Mouse (Mus musculus) forebrain, postnatal 0 days (tissue): Measurements from ENCODE around the gene Ovca2. TPM values are rescaled to one million over a fixed set of nuclear protein-coding genes. Genes with fewer than 3 reads are reported as not detected.

ENCODE experiments used
- ATAC-seq: fragments of 200-750 bp; cut with Nextera tagmentation; 2 replicates; pipeline ENCODE4 v1.8.0; 2017; ENCODE audit warnings: mild to moderate bottlenecking, moderate library complexity
- DNase-seq: peaks from one replicate; pipeline ENCODE4 v3.0.0-alpha.2; 2015
- H3K27ac ChIP-seq: fragments of 300-500 bp; sonication (generic); 2 replicates; pipeline ENCODE4 v1.5.1; 2014; ENCODE audit warnings: low read depth, mild to moderate bottlenecking, antibody characterized with exemption, low read length, moderate library complexity, mixed read lengths
- H3K27me3 ChIP-seq: fragments of 300-500 bp; sonication (generic); 2 replicates; pipeline ENCODE4 v1.6.1; 2014; ENCODE audit warnings: mild to moderate bottlenecking, low read length, mixed read lengths; ENCODE audit not compliant: insufficient read depth
- H3K36me3 ChIP-seq: fragments of 300-500 bp; sonication (generic); 2 replicates; pipeline ENCODE4 v1.6.1; 2014; ENCODE audit warnings: mild to moderate bottlenecking, moderate library complexity; ENCODE audit not compliant: insufficient read depth
- H3K4me1 ChIP-seq: fragments of 300-500 bp; sonication (generic); 2 replicates; pipeline ENCODE4 v1.6.1; 2014; ENCODE audit warnings: antibody characterized with exemption; ENCODE audit not compliant: insufficient read depth
- H3K4me2 ChIP-seq: fragments of 300-500 bp; sonication (generic); 2 replicates; pipeline ENCODE4 v1.6.1; 2014; ENCODE audit warnings: low read depth, mild to moderate bottlenecking, moderate library complexity
- H3K4me3 ChIP-seq: fragments of 300-500 bp; sonication (generic); 2 replicates; pipeline ENCODE4 v1.5.1; 2014; ENCODE audit warnings: low read depth, low read length, mixed read lengths
- H3K9ac ChIP-seq: fragments of 300-500 bp; sonication (generic); 2 replicates; pipeline ENCODE4 v1.6.1; 2014; ENCODE audit warnings: mild to moderate bottlenecking
- H3K9me3 ChIP-seq: fragments of 300-500 bp; sonication (generic); 2 replicates; pipeline ENCODE4 v1.6.1; 2016; ENCODE audit warnings: low read length
- CTCF ChIP-seq: sonication (generic); IDR thresholded peaks from 2 replicates; pipeline ENCODE4 v1.5.1; 2016; ENCODE audit warnings: antibody characterized with exemption, control low read depth, low read depth
- WGBS: fragments of 180-500 bp; shearing (Covaris S2); extraction: QIAGEN DNeasy Blood & Tissue Kit; methylation state at CpG from one replicate; pipeline ENCODE4 v1.1.7; 2014; 5-methylcytosine and 5-hydroxymethylcytosine counted together
- polyA plus RNA-seq: library from polyadenylated mRNA; unstranded; fragments of >200 nt; fragmentation: Nextera tagmentation; extraction: Ambion mirVana; gene quantifications from 2 replicates; pipeline ENCODE4 v1.2.1, GENCODE M21; 2015
- total RNA-seq: library from RNA; depleted of rRNA; stranded (reverse); fragments of >200 nt; gene quantifications from 2 replicates; pipeline ENCODE4 v1.2.3, GENCODE M21; 2014

The Ovca2 gene
- total and polyA plus RNA-seq, 2 experiments from 2014 or later, result 11.5 to 19.6 TPM

DNA sequence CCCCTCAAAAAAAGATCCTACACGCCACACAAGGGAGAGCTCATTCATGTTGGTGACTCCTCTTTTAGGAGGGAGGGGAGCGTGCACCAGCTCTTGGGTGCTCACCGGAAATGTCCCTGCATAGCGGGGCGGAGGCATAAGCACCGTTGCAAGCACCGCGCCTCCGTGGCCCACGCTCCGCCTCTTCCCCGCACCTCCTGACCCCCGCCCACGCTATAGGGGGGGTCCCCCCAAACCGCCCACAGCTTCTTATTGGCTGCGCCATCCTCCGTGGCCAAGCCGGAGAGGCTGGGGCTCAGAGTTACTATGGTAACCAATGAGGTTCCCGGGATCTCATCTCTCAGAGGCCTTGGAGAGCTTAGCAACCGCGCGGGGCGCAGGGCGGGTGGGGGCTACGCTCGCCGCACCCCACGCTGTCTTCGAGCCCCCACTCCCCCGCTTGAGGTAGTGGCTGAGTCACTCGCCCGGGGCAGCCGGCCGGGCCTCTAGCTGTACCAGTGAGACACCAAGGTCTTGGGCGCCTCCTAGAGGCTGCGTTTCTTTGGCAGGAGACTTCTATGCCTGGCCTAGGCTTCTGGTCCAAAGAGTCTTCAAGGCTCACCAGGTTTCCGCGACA lies 8.4 kb downstream of the Ovca2 start:
- Histone ChIP-seq H3K4me3 (peak overlapping the region; percentile 46), H3K4me2 (peak overlapping the region; percentile 81), H3K9ac (peak overlapping the region; percentile 32), H3K27me3 (peaks cover 30% of the 10 kb centered on the region), H3K27ac (peak overlapping the region; percentile 36), H3K9me3 (no peaks in the 10 kb centered on the region), H3K36me3 (no peaks in the 10 kb centered on the region), H3K4me1 (0 out of 2 replicates have a peak, but pooled peaks cover 4% of the 10 kb centered on the region)
- DNase-seq (peak; percentile 93), ATAC-seq (peak; percentile 72)
- peak; percentile 78 for TF ChIP-seq CTCF
- under 1% methylated on average over 34 of the region's 38 CpGs for whole genome bisulfite sequencing

- Histone ChIP-seq H3K9me3 (no peaks in the 10 kb centered on the region), H3K4me1 (0 out of 2 replicates have a peak, but pooled peaks cover 4% of the 10 kb centered on the region), H3K4me3 (peak within 1 kb of the TSS; percentile 46), H3K36me3 (no peaks in the 10 kb centered on the region), H3K27ac (peak within 1 kb of the TSS; percentile 36; the same call in 1 of the 2 replicates), H3K4me2 (peak within 1 kb of the TSS; percentile 81), H3K27me3 (peaks cover 37% of the 10 kb centered on the region), H3K9ac (peak within 1 kb of the TSS; percentile 48)
- ATAC-seq (no peak), DNase-seq (no peak)
- no peak for TF ChIP-seq CTCF
- WGBS, result 5% methylated on average over 23 of the region's 23 CpGs
Observed at GRCm38 (mm10) chr11:75169405-75170080, 9.1 kb downstream of the Ovca2 start, which contains the start of gene Hic1. TSS of gene Hic1 (minus strand) at chr11:75169519.

- peaks cover 44% of the 10 kb centered on the region for H3K27me3 ChIP-seq
- H3K4me2 ChIP-seq, result peak overlapping the region; percentile 81
- ATAC-seq (peak; percentile 20; the same call in 1 of the 2 replicates), DNase-seq (peak; percentile 85)
- 2% methylated on average over 78 of the region's 83 CpGs for WGBS
- H3K9ac ChIP-seq, result peak overlapping the region; percentile 48
- H3K9me3 ChIP-seq, result no peaks in the 10 kb centered on the region
- TF ChIP-seq CTCF, result peak; percentile 97
- H3K4me3 ChIP-seq, result peak overlapping the region; percentile 46
- 0 out of 2 replicates have a peak, but pooled peaks cover 4% of the 10 kb centered on the region for H3K4me1 ChIP-seq
- H3K27ac ChIP-seq, result no peak overlapping the region
- no peaks in the 10 kb centered on the region; the same call in 1 of the 2 replicates for H3K36me3 ChIP-seq
Observed at GRCm38 (mm10) chr11:75168590-75169361, 9.9 kb downstream of the Ovca2 start.

DNA sequence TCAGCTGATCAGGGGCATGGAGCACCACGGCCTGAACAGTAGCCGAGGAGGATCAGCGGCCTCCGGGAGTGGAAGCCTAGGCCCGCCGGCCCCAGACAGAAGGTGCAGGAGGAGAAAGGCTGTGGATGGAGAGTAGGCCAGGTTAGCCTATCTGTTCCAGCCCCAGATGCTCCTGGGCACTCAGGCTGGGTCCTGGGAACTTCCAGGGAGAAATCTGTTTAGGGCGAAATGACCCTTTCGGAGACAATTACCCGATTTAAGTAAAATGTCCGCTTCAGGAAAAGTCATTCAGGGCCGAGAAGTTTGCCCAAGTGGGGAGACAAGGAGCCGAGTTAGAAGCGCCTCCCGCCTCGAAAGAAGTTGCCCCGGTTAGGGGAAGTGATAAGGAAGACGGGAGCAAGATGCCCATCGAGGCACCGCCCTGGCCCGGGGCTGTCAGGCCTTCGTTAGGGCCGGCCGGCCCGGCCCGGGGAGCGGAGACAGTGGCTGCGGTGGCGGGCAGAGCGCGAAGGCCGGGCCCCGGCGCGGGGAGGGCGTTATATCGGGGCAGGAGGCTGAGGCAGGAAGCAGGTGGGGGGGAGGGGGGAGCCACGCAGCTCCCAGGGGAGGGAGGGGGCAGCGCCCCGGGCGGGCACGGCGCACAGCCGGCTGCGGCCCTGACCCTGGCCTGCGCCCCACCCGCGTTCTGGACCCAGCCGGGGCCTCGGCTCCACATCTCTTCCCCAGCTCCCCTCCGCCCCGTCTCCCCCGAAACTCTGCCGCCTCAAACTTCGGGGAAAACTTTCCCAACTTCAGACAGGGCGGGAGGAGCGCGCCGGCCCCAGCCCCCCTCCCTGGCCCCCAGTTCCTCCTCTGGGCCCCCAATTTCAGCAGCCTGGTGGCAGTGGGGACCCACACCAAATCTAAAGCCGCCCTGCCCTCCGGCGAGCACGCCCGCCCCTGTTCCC lies 10.7 kb downstream of the Ovca2 start:
- Histone ChIP-seq H3K9me3 (no peaks in the 10 kb centered on the region), H3K27me3 (peaks cover 51% of the 10 kb centered on the region), H3K36me3 (peaks cover 8% of the 10 kb centered on the region), H3K4me2 (peak overlapping the region; percentile 81), H3K4me1 (0 out of 2 replicates have a peak, but pooled peaks cover 4% of the 10 kb centered on the region), H3K4me3 (peak overlapping the region; percentile 46), H3K27ac (no peak overlapping the region), H3K9ac (peak overlapping the region; percentile 48)
- 7% methylated on average over 47 of the region's 63 CpGs for WGBS
- no peak for TF ChIP-seq CTCF
- ATAC-seq, result no peak
- DNase-seq, result no peak

DNA sequence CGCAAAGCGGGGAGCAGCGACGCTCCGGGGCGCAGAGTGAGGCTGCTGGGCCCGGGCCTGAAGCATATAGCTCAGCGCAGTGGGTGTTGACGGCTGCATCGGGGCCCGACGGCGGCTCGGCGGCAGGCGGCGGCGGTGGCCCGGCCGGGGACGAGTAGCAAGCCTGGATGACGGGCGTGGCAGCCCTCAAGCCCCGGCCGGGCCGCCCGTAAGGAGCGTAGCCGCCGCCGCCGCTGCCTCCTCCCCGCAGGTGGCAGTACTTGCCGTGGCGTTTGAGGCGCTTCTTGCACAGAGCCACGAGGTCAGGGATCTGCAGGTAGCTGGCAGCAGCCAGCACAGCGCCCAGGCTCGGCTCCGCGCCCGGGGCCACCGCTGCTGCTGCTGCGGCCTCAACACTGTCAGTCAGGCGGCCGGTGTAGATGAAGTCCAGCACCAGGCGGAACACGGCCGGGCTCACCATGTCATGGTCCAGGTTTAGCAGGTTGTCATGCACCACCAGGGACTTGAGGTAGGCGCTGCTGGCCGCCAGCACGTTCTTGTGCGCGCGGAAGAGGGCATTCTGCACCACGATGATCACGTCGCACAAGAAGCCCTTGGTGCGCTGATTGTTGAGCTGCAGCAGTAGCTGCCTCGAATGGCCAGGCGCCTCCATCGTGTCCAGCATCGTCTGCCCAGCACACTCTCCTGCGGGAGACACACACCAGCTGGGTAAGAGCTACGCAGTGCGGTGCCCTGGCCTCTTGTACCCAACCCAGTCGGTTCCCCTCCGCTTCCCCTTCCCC lies 11.6 kb downstream of the Ovca2 start:
- Histone ChIP-seq H3K4me3 (peak overlapping the region; percentile 25; the same call in 1 of the 2 replicates), H3K4me1 (0 out of 2 replicates have a peak, but pooled peaks cover 4% of the 10 kb centered on the region), H3K27me3 (peaks cover 51% of the 10 kb centered on the region), H3K9me3 (no peaks in the 10 kb centered on the region), H3K9ac (peak overlapping the region; percentile 22; the same call in 1 of the 2 replicates), H3K27ac (no peak overlapping the region), H3K4me2 (peak overlapping the region; percentile 81; the same call in 1 of the 2 replicates), H3K36me3 (peaks cover 15% of the 10 kb centered on the region)
- WGBS, result 5% methylated on average over 61 of the region's 68 CpGs
- TF ChIP-seq CTCF, result no peak; the same call in 1 of the 2 replicates
- DNase-seq, result peak; percentile 27
- ATAC-seq, result no peak
